Mouse (Mus musculus): Measurements from ENCODE around the gene Gm4131. TPM values are rescaled to one million over a fixed set of nuclear protein-coding genes. Genes with fewer than 3 reads are reported as not detected.

Gm4131 gene
- polyA plus RNA-seq, 1 experiment from 2014 or later, result not detected

- no peak for DNase-seq (ENCODE audit: low spot score)
- Histone ChIP-seq H3K4me1 (0 out of 2 replicates have a peak, but pooled peaks cover 4% of the 10 kb centered on the region), H3K9me3 (no peaks in the 10 kb centered on the region), H3K36me3 (no peaks in the 10 kb centered on the region), H3K4me3 (no peak overlapping the region), H3K27ac (no peak overlapping the region), H3K27me3 (ENCODE audit: insufficient read depth, poor library complexity, severe bottlenecking) (no peaks in the 10 kb centered on the region)
- WGBS, result 88% methylated on average over 3 of the region's 3 CpGs
These were observed 26.9 kb downstream of the Gm4131 start for GRCm38 (mm10) chr14:62539834-62540233.

- 72% methylated on average over 5 of the region's 5 CpGs for WGBS
- DNase-seq (ENCODE audit: low spot score), result no peak
These were observed 29.7 kb downstream of the Gm4131 start for GRCm38 (mm10) chr14:62536988-62537387.

GRCm38 (mm10) chr14:62536127-62536526 is 30.6 kb downstream of the Gm4131 start:
- H3K27ac ChIP-seq, result no peak overlapping the region

More at GRCm38 (mm10) chr14:62536988-62537387, 29.7 kb downstream of the Gm4131 start:
- H3K36me3 ChIP-seq, result no peaks in the 10 kb centered on the region
- H3K4me3 ChIP-seq, result no peak overlapping the region
- no peak overlapping the region for H3K27ac ChIP-seq
- H3K9me3 ChIP-seq, result no peaks in the 10 kb centered on the region
- 0 out of 2 replicates have a peak, but pooled peaks cover 4% of the 10 kb centered on the region for H3K4me1 ChIP-seq
- no peaks in the 10 kb centered on the region for H3K27me3 ChIP-seq (ENCODE audit: insufficient read depth, poor library complexity, severe bottlenecking)

GRCm38 (mm10) chr14:62530951-62531350 is 35.8 kb downstream of the Gm4131 start:
- no peak overlapping the region for H3K4me3 ChIP-seq
- H3K9me3 ChIP-seq, result no peaks in the 10 kb centered on the region
- H3K27ac ChIP-seq, result no peak overlapping the region
- H3K36me3 ChIP-seq, result no peaks in the 10 kb centered on the region
- H3K27me3 ChIP-seq (ENCODE audit: insufficient read depth, poor library complexity, severe bottlenecking), result no peaks in the 10 kb centered on the region
- WGBS, result 70% methylated on average over 2 of the region's 2 CpGs
- 0 out of 2 replicates have a peak, but pooled peaks cover under 1% of the 10 kb centered on the region for H3K4me1 ChIP-seq
- no peak for DNase-seq (ENCODE audit: low spot score)

More at GRCm38 (mm10) chr14:62536127-62536526, 30.6 kb downstream of the Gm4131 start:
- Histone ChIP-seq H3K4me1 (0 out of 2 replicates have a peak, but pooled peaks cover 4% of the 10 kb centered on the region), H3K27me3 (ENCODE audit: insufficient read depth, poor library complexity, severe bottlenecking) (no peaks in the 10 kb centered on the region), H3K9me3 (no peaks in the 10 kb centered on the region), H3K36me3 (no peaks in the 10 kb centered on the region), H3K4me3 (no peak overlapping the region)
- 52% methylated on average over 5 of the region's 5 CpGs for WGBS
- DNase-seq (ENCODE audit: low spot score), result no peak

GRCm38 (mm10) chr14:62512845-62513244 is 53.9 kb downstream of the Gm4131 start:
- no peaks in the 10 kb centered on the region for H3K4me1 ChIP-seq
- 82% methylated on average over 1 of the region's 1 CpGs for WGBS
- H3K27ac ChIP-seq, result no peak overlapping the region
- H3K27me3 ChIP-seq (ENCODE audit: insufficient read depth, poor library complexity, severe bottlenecking), result no peaks in the 10 kb centered on the region
- no peak for DNase-seq (ENCODE audit: low spot score)
- no peaks in the 10 kb centered on the region for H3K36me3 ChIP-seq
- no peaks in the 10 kb centered on the region for H3K9me3 ChIP-seq
- H3K4me3 ChIP-seq, result no peak overlapping the region

GRCm38 (mm10) chr14:62509350-62509749 is 57.4 kb downstream of the Gm4131 start:
- no peak overlapping the region for H3K27ac ChIP-seq
- WGBS, result 67% methylated on average over 3 of the region's 3 CpGs
- no peaks in the 10 kb centered on the region for H3K9me3 ChIP-seq
- H3K36me3 ChIP-seq, result no peaks in the 10 kb centered on the region
- DNase-seq (ENCODE audit: low spot score), result no peak
- H3K4me1 ChIP-seq, result no peaks in the 10 kb centered on the region
- H3K27me3 ChIP-seq (ENCODE audit: insufficient read depth, poor library complexity, severe bottlenecking), result no peaks in the 10 kb centered on the region
- no peak overlapping the region for H3K4me3 ChIP-seq

GRCm38 (mm10) chr14:62506261-62506660 is 60.5 kb downstream of the Gm4131 start:
- Histone ChIP-seq H3K4me3 (no peak overlapping the region), H3K27ac (no peak overlapping the region), H3K4me1 (no peaks in the 10 kb centered on the region), H3K36me3 (no peaks in the 10 kb centered on the region), H3K27me3 (ENCODE audit: insufficient read depth, poor library complexity, severe bottlenecking) (no peaks in the 10 kb centered on the region), H3K9me3 (no peaks in the 10 kb centered on the region)
- no peak for DNase-seq (ENCODE audit: low spot score)
- WGBS, result 83% methylated on average over 3 of the region's 3 CpGs

- H3K36me3 ChIP-seq, result no peaks in the 10 kb centered on the region
These were observed 69.3 kb downstream of the Gm4131 start for GRCm38 (mm10) chr14:62497391-62497790.

GRCm38 (mm10) chr14:62496501-62496900 is 70.2 kb downstream of the Gm4131 start:
- WGBS, result 54% methylated on average over 1 of the region's 1 CpGs

More at GRCm38 (mm10) chr14:62497391-62497790, 69.3 kb downstream of the Gm4131 start:
- Histone ChIP-seq H3K9me3 (no peaks in the 10 kb centered on the region), H3K27ac (no peak overlapping the region), H3K27me3 (ENCODE audit: insufficient read depth, poor library complexity, severe bottlenecking) (no peaks in the 10 kb centered on the region), H3K4me3 (no peak overlapping the region), H3K4me1 (0 out of 2 replicates have a peak, but pooled peaks cover 5% of the 10 kb centered on the region)
- DNase-seq (ENCODE audit: low spot score), result no peak
- WGBS, result 71% methylated on average over 7 of the region's 7 CpGs

GRCm38 (mm10) chr14:62493456-62493855 is 73.3 kb downstream of the Gm4131 start:
- no peaks in the 10 kb centered on the region for H3K27me3 ChIP-seq (ENCODE audit: insufficient read depth, poor library complexity, severe bottlenecking)
- H3K36me3 ChIP-seq, result no peaks in the 10 kb centered on the region
- H3K27ac ChIP-seq, result no peak overlapping the region
- H3K4me1 ChIP-seq, result 0 out of 2 replicates have a peak, but pooled peaks cover 5% of the 10 kb centered on the region
- H3K4me3 ChIP-seq, result no peak overlapping the region
- DNase-seq (ENCODE audit: low spot score), result no peak
- no peaks in the 10 kb centered on the region for H3K9me3 ChIP-seq
- 62% methylated on average over 5 of the region's 5 CpGs for WGBS

More at GRCm38 (mm10) chr14:62496501-62496900, 70.2 kb downstream of the Gm4131 start:
- Histone ChIP-seq H3K9me3 (no peaks in the 10 kb centered on the region), H3K27ac (no peak overlapping the region), H3K27me3 (ENCODE audit: insufficient read depth, poor library complexity, severe bottlenecking) (no peaks in the 10 kb centered on the region), H3K36me3 (no peaks in the 10 kb centered on the region), H3K4me3 (no peak overlapping the region), H3K4me1 (0 out of 2 replicates have a peak, but pooled peaks cover 5% of the 10 kb centered on the region)
- no peak for DNase-seq (ENCODE audit: low spot score)

GRCm38 (mm10) chr14:62492196-62492850 is 74.4 kb downstream of the Gm4131 start:
- Histone ChIP-seq H3K27me3 (ENCODE audit: insufficient read depth, poor library complexity, severe bottlenecking) (no peaks in the 10 kb centered on the region), H3K4me3 (no peak overlapping the region), H3K4me1 (0 out of 2 replicates have a peak, but pooled peaks cover 5% of the 10 kb centered on the region), H3K9me3 (no peaks in the 10 kb centered on the region), H3K27ac (no peak overlapping the region), H3K36me3 (no peaks in the 10 kb centered on the region)
- WGBS, result 39% methylated on average over 16 of the region's 16 CpGs
- DNase-seq (ENCODE audit: low spot score), result peak; percentile 88

GRCm38 (mm10) chr14:62488270-62488669 is 78.5 kb downstream of the Gm4131 start:
- peak; percentile 39 for DNase-seq (ENCODE audit: low spot score)
- Histone ChIP-seq H3K27me3 (ENCODE audit: insufficient read depth, poor library complexity, severe bottlenecking) (no peaks in the 10 kb centered on the region), H3K27ac (no peak overlapping the region), H3K36me3 (no peaks in the 10 kb centered on the region), H3K4me3 (no peak overlapping the region), H3K9me3 (no peaks in the 10 kb centered on the region), H3K4me1 (no peaks in the 10 kb centered on the region)
- 84% methylated on average over 7 of the region's 7 CpGs for WGBS

- H3K4me1 ChIP-seq, result no peaks in the 10 kb centered on the region
- no peak overlapping the region for H3K27ac ChIP-seq
- WGBS, result 43% methylated on average over 8 of the region's 8 CpGs
- H3K9me3 ChIP-seq, result no peaks in the 10 kb centered on the region
- H3K27me3 ChIP-seq (ENCODE audit: insufficient read depth, poor library complexity, severe bottlenecking), result 0 out of 2 replicates have a peak, but pooled peaks cover 15% of the 10 kb centered on the region
- H3K4me3 ChIP-seq, result no peak overlapping the region
- H3K36me3 ChIP-seq, result no peaks in the 10 kb centered on the region
- no peak for DNase-seq (ENCODE audit: low spot score)
These were observed 85.3 kb downstream of the Gm4131 start for GRCm38 (mm10) chr14:62481381-62481780.

Measured in heart, embryonic 10.5 days (tissue).